In genomic region chr6:32407574-32408185, GRCm38 (mm10) we compare ENCODE assay signal across 11 mouse cellular contexts.
DNase-seq lines count a peak whose midpoint lies in the region; ATAC-seq lines count a peak whose summit lies in the region.
"Had no signal": no experiment of that assay in that cellular context is flagged by ENCODE, and none has a peak within 500 bp of the region (broad histone marks: within the 10 kb centered on the region; RNA-seq: fewer than 3 reads in every experiment).

No protein-coding gene starts in this region.

- peak; percentile 60; the same call in 1 of the 2 replicates for ATAC-seq in hindbrain, embryonic 13.5 days (ENCODE audit: low FRiP score)
- peak; percentile 72 for ATAC-seq in neural tube, embryonic 11.5 days (ENCODE audit: insufficient read depth, low FRiP score, low TSS enrichment)

- H3K4me1 ChIP-seq in embryonic facial prominence, embryonic 10.5 days, result peaks cover 21% of the 10 kb centered on the region
- H3K4me1 ChIP-seq in hindbrain, embryonic 13.5 days (replicated peaks), result peaks cover 42% of the 10 kb centered on the region
- no peaks in the 10 kb centered on the region for H3K4me1 ChIP-seq in neural tube, embryonic 11.5 days (ENCODE audit: control insufficient read depth, insufficient read depth, low read length)
- H3K4me1 ChIP-seq: embryonic facial prominence, embryonic 15.5 days had no signal

- no peaks in the 10 kb centered on the region for H3K9me3 ChIP-seq in embryonic facial prominence, embryonic 10.5 days
- no peaks in the 10 kb centered on the region for H3K9me3 ChIP-seq in hindbrain, embryonic 13.5 days
- no peaks in the 10 kb centered on the region for H3K9me3 ChIP-seq in neural tube, embryonic 11.5 days (ENCODE audit: control insufficient read depth, low read length)
- H3K9me3 ChIP-seq: embryonic facial prominence, embryonic 15.5 days had no signal

- no peak overlapping the region for H3K4me2 ChIP-seq in hindbrain, embryonic 13.5 days
- no peak overlapping the region for H3K4me2 ChIP-seq in neural tube, embryonic 11.5 days (ENCODE audit: low read depth)
- H3K4me2 ChIP-seq: embryonic facial prominence, embryonic 15.5 days had no signal

- no peak overlapping the region; the same call in 1 of the 2 replicates for H3K27ac ChIP-seq in embryonic facial prominence, embryonic 10.5 days (replicated peaks)
- peak overlapping the region; percentile 18; the same call in 1 of the 2 replicates for H3K27ac ChIP-seq in hindbrain, embryonic 13.5 days
- no peak overlapping the region for H3K27ac ChIP-seq in neural tube, embryonic 11.5 days (ENCODE audit: low read depth, low read length)
- H3K27ac ChIP-seq: embryonic facial prominence, embryonic 15.5 days; gastrocnemius, adult 2 months had no signal

- no peaks in the 10 kb centered on the region for H3K36me3 ChIP-seq in embryonic facial prominence, embryonic 10.5 days (replicated peaks)
- no peaks in the 10 kb centered on the region for H3K36me3 ChIP-seq in hindbrain, embryonic 13.5 days
- no peaks in the 10 kb centered on the region for H3K36me3 ChIP-seq in neural tube, embryonic 11.5 days (ENCODE audit: control insufficient read depth, insufficient read depth, low read length)
- H3K36me3 ChIP-seq: embryonic facial prominence, embryonic 15.5 days had no signal

- no peak overlapping the region for H3K9ac ChIP-seq in hindbrain, embryonic 13.5 days
- no peak overlapping the region for H3K9ac ChIP-seq in neural tube, embryonic 11.5 days (ENCODE audit: low read length)
- H3K9ac ChIP-seq: embryonic facial prominence, embryonic 15.5 days had no signal

- peaks cover 6% of the 10 kb centered on the region; the same call in 1 of the 2 replicates for H3K27me3 ChIP-seq in embryonic facial prominence, embryonic 10.5 days (replicated peaks; ENCODE audit: low read depth, poor library complexity, severe bottlenecking)
- no peaks in the 10 kb centered on the region for H3K27me3 ChIP-seq in hindbrain, embryonic 13.5 days
- no peaks in the 10 kb centered on the region for H3K27me3 ChIP-seq in neural tube, embryonic 11.5 days (ENCODE audit: control insufficient read depth, insufficient read depth, low read length)
- H3K27me3 ChIP-seq: embryonic facial prominence, embryonic 15.5 days had no signal

- H3K4me3 ChIP-seq in embryonic facial prominence, embryonic 10.5 days, result no peak overlapping the region
- no peak overlapping the region for H3K4me3 ChIP-seq in hindbrain, embryonic 13.5 days
- H3K4me3 ChIP-seq in neural tube, embryonic 11.5 days (ENCODE audit: low read depth, low read length), result no peak overlapping the region
- H3K4me3 ChIP-seq: embryonic facial prominence, embryonic 15.5 days; gastrocnemius, adult 2 months had no signal

- intact Hi-C loops in heart, postnatal 25 days (cut with DNase I), result no loop called here

- peak; percentile 14 for DNase-seq in kidney, postnatal 14 days
- DNase-seq in kidney, adult 18-20 months, result no peak
- peak; percentile 51 for DNase-seq in embryonic facial prominence, embryonic 10.5 days (ENCODE audit: low spot score)
- DNase-seq in neural tube, embryonic 11.5 days (ENCODE audit: low spot score), result peak; percentile 66
- DNase-seq in layer of hippocampus, postnatal 25 days (ENCODE audit: extremely low spot score in 1 of 2, low spot score in 1 of 2), result no peak
- no peak for DNase-seq in cerebellum, postnatal 36 days
- no peak for DNase-seq in heart, postnatal 25 days (ENCODE audit: low spot score)
- DNase-seq: gastrocnemius, adult 2 months; lung, postnatal 36 days had no signal

- WGBS in embryonic facial prominence, embryonic 10.5 days, result 62% methylated on average over 8 of the region's 8 CpGs
- 31% methylated on average over 8 of the region's 8 CpGs for WGBS in hindbrain, embryonic 13.5 days
- WGBS in neural tube, embryonic 11.5 days, result 15% methylated on average over 8 of the region's 8 CpGs

Comparison
In these comparisons a context has a peak if more than half of its experiments do, and no peak if none do; other contexts are left out.
1. DNase-seq: peak in kidney, postnatal 14 days (single experiment), embryonic facial prominence, embryonic 10.5 days (single experiment) and neural tube, embryonic 11.5 days (single experiment); none in kidney, adult 18-20 months (single experiment), layer of hippocampus, postnatal 25 days (0 of 2), cerebellum, postnatal 36 days (0 of 2) and heart, postnatal 25 days (single experiment).